Mouse (Mus musculus): ENCODE measurements around the gene Spo11.

GRCm38 (mm10) chr2:172997748-172998147, 20.2 kb downstream of the Spo11 start:
- TF ChIP-seq CTCF (IDR thresholded peaks at IDR 0.05; ENCODE audit: low read depth) (no peak), EP300 (IDR thresholded peaks at IDR 0.05; ENCODE audit: low read depth) (no peak)
